ENCODE assay signal across 23 mouse cellular contexts in the genomic region with DNA sequence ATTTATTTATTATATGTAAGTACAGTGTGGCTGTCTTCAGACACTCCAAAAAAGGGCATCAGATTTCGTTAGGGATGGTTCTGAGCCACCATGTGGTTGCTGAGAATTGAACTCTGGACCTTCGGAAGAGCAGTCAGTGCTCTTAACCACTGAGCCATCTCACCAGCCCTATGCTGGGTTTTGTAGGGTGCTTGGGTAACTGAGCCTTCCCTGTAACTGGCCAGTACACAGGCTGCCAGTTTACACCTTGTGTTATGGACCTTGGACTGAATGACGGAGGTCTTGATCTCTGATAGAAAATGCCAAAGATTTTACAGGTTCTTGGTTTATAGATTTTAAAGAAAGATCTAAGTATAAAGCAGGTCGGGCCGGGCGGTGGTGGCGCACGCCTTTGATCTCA. TPM values are rescaled to one million over a fixed set of nuclear protein-coding genes. Genes with fewer than 3 reads are reported as not detected.
DNase-seq lines count a peak whose midpoint lies in the region; ATAC-seq and TF ChIP-seq lines count a peak whose summit lies in the region.
"Had no signal": no experiment of that assay in that cellular context is flagged by ENCODE, and none has a peak within 500 bp of the region (broad histone marks: within the 10 kb centered on the region; RNA-seq: fewer than 3 reads in every experiment).

No protein-coding gene starts in this region.

- peak; percentile 60 for DNase-seq in kidney, adult 2 months
- DNase-seq in kidney, postnatal 14 days, result no peak
- DNase-seq in thymus, postnatal 4 days, result no peak
- DNase-seq: adrenal gland, adult 8-10 months; adrenal gland, postnatal 14 days; adrenal gland, postnatal 36 days; B cell, adult 2 months; cerebellum, adult 11-12 months; cerebellum, adult 2 months; cerebellum, adult 9-10 months; cerebellum, postnatal 10 days; cerebellum, postnatal 25 days had no signal

- no peaks in the 10 kb centered on the region for H3K9me3 ChIP-seq in intestine, embryonic 15.5 days
- no peaks in the 10 kb centered on the region for H3K9me3 ChIP-seq in intestine, postnatal 0 days (ENCODE audit: control insufficient read depth)
- H3K9me3 ChIP-seq: embryonic facial prominence, embryonic 10.5 days; embryonic facial prominence, embryonic 12.5 days; forebrain, embryonic 13.5 days; forebrain, embryonic 15.5 days; G1E had no signal

- TF ChIP-seq POLR2A in kidney, adult 2 months (IDR thresholded peaks at IDR 0.05; ENCODE audit: low read depth, low read length), result no peak

- H3K4me1 ChIP-seq in kidney, adult 2 months (ENCODE audit: control insufficient read depth, insufficient read depth, low read length), result no peaks in the 10 kb centered on the region; the same call in 1 of the 2 replicates
- 0 out of 2 replicates have a peak, but pooled peaks cover 3% of the 10 kb centered on the region for H3K4me1 ChIP-seq in intestine, embryonic 15.5 days (replicated peaks)
- no peaks in the 10 kb centered on the region for H3K4me1 ChIP-seq in intestine, postnatal 0 days (replicated peaks; ENCODE audit: control insufficient read depth, insufficient read depth, low read length)
- H3K4me1 ChIP-seq: embryonic facial prominence, embryonic 12.5 days; forebrain, embryonic 15.5 days had no signal

- no peak overlapping the region for H3K4me3 ChIP-seq in kidney, adult 2 months (ENCODE audit: insufficient read depth, low read depth, low read length)
- H3K4me3 ChIP-seq in intestine, embryonic 15.5 days (replicated peaks), result no peak overlapping the region
- no peak overlapping the region for H3K4me3 ChIP-seq in intestine, postnatal 0 days (ENCODE audit: low read depth, low read length)
- H3K4me3 ChIP-seq: embryonic facial prominence, embryonic 10.5 days; embryonic facial prominence, embryonic 12.5 days; forebrain, embryonic 13.5 days; forebrain, embryonic 15.5 days had no signal

- no peak overlapping the region for H3K9ac ChIP-seq in intestine, embryonic 15.5 days
- no peak overlapping the region for H3K9ac ChIP-seq in intestine, postnatal 0 days (ENCODE audit: low read depth, low read length)
- H3K9ac ChIP-seq: embryonic facial prominence, embryonic 12.5 days; forebrain, embryonic 13.5 days; forebrain, embryonic 15.5 days had no signal

- no peak overlapping the region for H3K4me2 ChIP-seq in intestine, embryonic 15.5 days (replicated peaks)
- H3K4me2 ChIP-seq in intestine, postnatal 0 days (replicated peaks; ENCODE audit: low read depth), result no peak overlapping the region
- H3K4me2 ChIP-seq: embryonic facial prominence, embryonic 12.5 days; forebrain, embryonic 13.5 days; forebrain, embryonic 15.5 days had no signal

- WGBS in kidney, adult 2 months, result 79% methylated on average over 8 of the region's 8 CpGs
- WGBS in intestine, embryonic 15.5 days, result 91% methylated on average over 8 of the region's 8 CpGs
- WGBS in intestine, postnatal 0 days, result 72% methylated on average over 8 of the region's 8 CpGs

- H3K27ac ChIP-seq in kidney, adult 2 months (ENCODE audit: insufficient read depth, low read depth, low read length), result no peak overlapping the region
- peak overlapping the region; percentile 36; the same call in 1 of the 2 replicates for H3K27ac ChIP-seq in intestine, embryonic 15.5 days
- peak overlapping the region; percentile 68 for H3K27ac ChIP-seq in intestine, postnatal 0 days (ENCODE audit: low read depth, low read length)
- H3K27ac ChIP-seq: embryonic facial prominence, embryonic 10.5 days; embryonic facial prominence, embryonic 12.5 days; forebrain, embryonic 13.5 days; forebrain, embryonic 15.5 days had no signal

- peaks cover 8% of the 10 kb centered on the region for H3K36me3 ChIP-seq in kidney, adult 2 months (ENCODE audit: control insufficient read depth, insufficient read depth, low read length)
- 0 out of 2 replicates have a peak, but pooled peaks cover 18% of the 10 kb centered on the region for H3K36me3 ChIP-seq in intestine, embryonic 15.5 days
- peaks cover 68% of the 10 kb centered on the region for H3K36me3 ChIP-seq in intestine, postnatal 0 days (ENCODE audit: control insufficient read depth, insufficient read depth)

- H3K27me3 ChIP-seq in kidney, adult 2 months (replicated peaks; ENCODE audit: control insufficient read depth, insufficient read depth, low read length), result no peaks in the 10 kb centered on the region
- H3K27me3 ChIP-seq in intestine, embryonic 15.5 days (replicated peaks), result no peaks in the 10 kb centered on the region
- no peaks in the 10 kb centered on the region for H3K27me3 ChIP-seq in intestine, postnatal 0 days (replicated peaks; ENCODE audit: control insufficient read depth, insufficient read depth, low read length)
- H3K27me3 ChIP-seq: CH12.LX; embryonic facial prominence, embryonic 12.5 days; forebrain, embryonic 13.5 days; forebrain, embryonic 15.5 days; Patski had no signal

- no peak for ATAC-seq in intestine, embryonic 15.5 days
- ATAC-seq in intestine, postnatal 0 days, result peak; percentile 45
- ATAC-seq: activated CD4-positive, CD25-positive, alpha-beta regulatory T cell, adult 4 months; CD4-positive, CD25-positive, alpha-beta regulatory T cell, adult 4 months; forebrain, embryonic 13.5 days; forebrain, embryonic 15.5 days; Patski had no signal

- TF ChIP-seq CTCF in kidney, adult 2 months (conservative IDR thresholded peaks at IDR 0.05; ENCODE audit: insufficient read depth, insufficient read length, low read depth, low read length), result no peak
- TF ChIP-seq CTCF in intestine, postnatal 0 days (IDR thresholded peaks at IDR 0.05; ENCODE audit: low read depth), result no peak

RNA-seq across cellular contexts. Expression of a gene that starts 9.7 kb away (rescaled TPM):
- polyA plus RNA-seq in kidney, adult 2 months (2012; rRNA removed), result 161 and 226 TPM in 2 replicates
- polyA plus RNA-seq in intestine, embryonic 15.5 days (2015; fragmentation: Nextera tagmentation; extraction: Ambion mirVana), result 134 and 154 TPM in 2 replicates
- polyA plus RNA-seq in intestine, postnatal 0 days (2015; fragmentation: Nextera tagmentation; extraction: Ambion mirVana), result 717 and 739 TPM in 2 replicates

RNA-seq across cellular contexts. Expression of a gene that starts 16.0 kb away (rescaled TPM):
- polyA plus RNA-seq in kidney, adult 2 months (2012; rRNA removed), result 175 and 199 TPM in 2 replicates
- 105 and 113 TPM in 2 replicates for polyA plus RNA-seq in intestine, embryonic 15.5 days (2015; fragmentation: Nextera tagmentation; extraction: Ambion mirVana)
- polyA plus RNA-seq in intestine, postnatal 0 days (2015; fragmentation: Nextera tagmentation; extraction: Ambion mirVana), result 232 and 235 TPM in 2 replicates

RNA-seq across cellular contexts. Expression of a gene that starts 33.3 kb away (rescaled TPM):
- 12.9 and 13.4 TPM in 2 replicates for polyA plus RNA-seq in kidney, adult 2 months (2012; rRNA removed)
- polyA plus RNA-seq in intestine, embryonic 15.5 days (2015; fragmentation: Nextera tagmentation; extraction: Ambion mirVana), result 82.5 and 108 TPM in 2 replicates
- 99.5 and 131 TPM in 2 replicates for polyA plus RNA-seq in intestine, postnatal 0 days (2015; fragmentation: Nextera tagmentation; extraction: Ambion mirVana)

RNA-seq across cellular contexts. Expression of a gene that starts 35.0 kb away (rescaled TPM):
- polyA plus RNA-seq in kidney, adult 2 months (2012; rRNA removed), result 2.7 and 4.1 TPM in 2 replicates
- 0.28 and 0.42 TPM in 2 replicates for polyA plus RNA-seq in intestine, embryonic 15.5 days (2015; fragmentation: Nextera tagmentation; extraction: Ambion mirVana)
- polyA plus RNA-seq in intestine, postnatal 0 days (2015; fragmentation: Nextera tagmentation; extraction: Ambion mirVana), result 0.14 and 0.24 TPM in 2 replicates

RNA-seq across cellular contexts. Expression of a gene that starts 42.2 kb away (rescaled TPM):
- polyA plus RNA-seq in kidney, adult 2 months (2012; rRNA removed), result 90.8 and 100 TPM in 2 replicates
- 99.4 and 108 TPM in 2 replicates for polyA plus RNA-seq in intestine, embryonic 15.5 days (2015; fragmentation: Nextera tagmentation; extraction: Ambion mirVana)
- polyA plus RNA-seq in intestine, postnatal 0 days (2015; fragmentation: Nextera tagmentation; extraction: Ambion mirVana), result 90.3 and 94.9 TPM in 2 replicates
